Mouse (Mus musculus): Measurements from ENCODE around the gene Man1a. TPM values are rescaled to one million over a fixed set of nuclear protein-coding genes. Genes with fewer than 3 reads are reported as not detected.

The Man1a gene
- polyA plus RNA-seq, 1 experiment = 3.0 TPM

DNA sequence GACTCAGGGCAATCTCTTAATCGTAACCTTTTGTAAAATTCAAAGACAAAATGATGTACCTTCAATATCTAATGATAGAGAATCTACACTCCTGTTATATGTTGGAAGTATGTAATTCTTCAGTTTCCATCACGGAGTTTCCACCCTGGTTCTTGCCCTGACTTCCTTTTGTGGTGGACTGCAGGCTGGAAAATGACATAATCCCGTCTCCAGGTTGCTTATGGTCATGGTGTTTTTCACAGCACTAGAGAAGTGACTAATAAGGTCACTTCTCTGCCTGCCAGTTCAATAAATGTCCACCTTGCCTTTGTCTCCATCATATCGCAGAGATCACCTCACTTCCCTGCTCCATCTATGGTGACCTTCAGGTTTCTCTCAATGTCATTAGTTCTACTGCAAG, 22.2 kb downstream of the Man1a start:
- Histone ChIP-seq H3K36me3 (ENCODE audit: control insufficient read depth, insufficient read depth) (no peaks in the 10 kb centered on the region), H3ac (ENCODE audit: control insufficient read depth, insufficient read length) (no peak overlapping the region), H3K27me3 (ENCODE audit: control insufficient read depth, insufficient read depth, insufficient read length) (no peaks in the 10 kb centered on the region), H3K4me2 (ENCODE audit: low read depth) (no peak overlapping the region), H3K79me2 (ENCODE audit: control insufficient read depth, insufficient read depth) (no peaks in the 10 kb centered on the region), H3K4me3 (no peak overlapping the region)
- TF ChIP-seq E2F4 (IDR thresholded peaks at IDR 0.05; ENCODE audit: insufficient read depth) (no peak), CEBPB (IDR thresholded peaks at IDR 0.05; ENCODE audit: insufficient read depth, poor library complexity, severe bottlenecking) (no peak), REST (IDR thresholded peaks at IDR 0.05; ENCODE audit: insufficient read depth, insufficient read length) (no peak), TCF3 (IDR thresholded peaks at IDR 0.05; ENCODE audit: insufficient read length, low read depth) (no peak), MYOD1 (IDR thresholded peaks at IDR 0.05; ENCODE audit: control insufficient read depth in 1 of 3, insufficient read length in 2 of 3, low read depth in 2 of 3) (no peak), POLR2A (IDR thresholded peaks at IDR 0.05; ENCODE audit: insufficient read length, low read depth) (no peak), USF1 (IDR thresholded peaks at IDR 0.05; ENCODE audit: low read depth) (no peak), MAX (IDR thresholded peaks at IDR 0.05; ENCODE audit: low read depth) (no peak)

DNA sequence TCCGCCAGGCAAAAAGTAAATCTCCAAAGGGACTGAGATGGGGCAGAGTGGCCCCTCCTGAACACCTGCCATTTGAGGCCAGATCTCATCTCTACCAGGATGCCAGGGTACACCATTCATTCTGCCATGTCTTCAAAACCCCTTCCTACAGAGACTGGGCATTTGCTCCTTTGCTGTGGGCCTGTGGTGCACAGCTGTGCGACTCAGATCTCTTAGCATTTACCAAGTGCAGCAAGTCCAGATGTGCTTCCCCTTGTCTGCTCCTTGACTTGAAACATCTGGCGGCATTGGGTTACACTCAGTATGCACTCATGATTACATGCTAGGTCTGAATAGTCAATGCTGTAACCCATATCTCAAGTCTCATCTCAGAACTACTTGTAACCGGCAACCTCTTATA, 28.5 kb downstream of the Man1a start:
- TF ChIP-seq REST (IDR thresholded peaks at IDR 0.05; ENCODE audit: insufficient read depth, insufficient read length) = no peak
- TF ChIP-seq USF1 (IDR thresholded peaks at IDR 0.05; ENCODE audit: low read depth) = no peak
- no peak for TF ChIP-seq POLR2A (IDR thresholded peaks at IDR 0.05; ENCODE audit: insufficient read length, low read depth)
- TF ChIP-seq SRF (IDR thresholded peaks at IDR 0.05; ENCODE audit: control insufficient read depth, insufficient read length, low read depth) = no peak
- TF ChIP-seq CEBPB (IDR thresholded peaks at IDR 0.05; ENCODE audit: insufficient read depth, poor library complexity, severe bottlenecking) = no peak
- TF ChIP-seq TCF12 (IDR thresholded peaks at IDR 0.05; ENCODE audit: insufficient read depth, poor library complexity, severe bottlenecking) = no peak
- no peak for TF ChIP-seq MYOG (IDR thresholded peaks at IDR 0.05; ENCODE audit: control insufficient read depth in 1 of 3, insufficient read depth in 1 of 3, insufficient read length in 2 of 3, low read depth in 2 of 3)
- TF ChIP-seq TCF3 (IDR thresholded peaks at IDR 0.05; ENCODE audit: insufficient read length, low read depth) = no peak
- no peak for TF ChIP-seq E2F4 (IDR thresholded peaks at IDR 0.05; ENCODE audit: insufficient read depth)
- no peak for TF ChIP-seq MAX (IDR thresholded peaks at IDR 0.05; ENCODE audit: low read depth)
- no peak for TF ChIP-seq MYOD1 (IDR thresholded peaks at IDR 0.05; ENCODE audit: control insufficient read depth in 1 of 3, insufficient read length in 2 of 3, low read depth in 2 of 3)
- TF ChIP-seq POLR2AphosphoS2 (IDR thresholded peaks at IDR 0.05; ENCODE audit: insufficient read length, low read depth) = no peak
- H3K4me2 ChIP-seq (ENCODE audit: low read depth) = no peak overlapping the region
- no peaks in the 10 kb centered on the region for H3K27me3 ChIP-seq (ENCODE audit: control insufficient read depth, insufficient read depth, insufficient read length)
- no peak overlapping the region for H3ac ChIP-seq (ENCODE audit: control insufficient read depth, insufficient read length)
- no peaks in the 10 kb centered on the region for H3K79me2 ChIP-seq (ENCODE audit: control insufficient read depth, insufficient read depth)
- H3K4me3 ChIP-seq = no peak overlapping the region
- no peaks in the 10 kb centered on the region for H3K36me3 ChIP-seq (ENCODE audit: control insufficient read depth, insufficient read depth)

GRCm38 (mm10) chr10:54043358-54043757, 33.1 kb downstream of the Man1a start:
- Histone ChIP-seq H3K4me3 (no peak overlapping the region), H3K36me3 (ENCODE audit: control insufficient read depth, insufficient read depth) (no peaks in the 10 kb centered on the region), H3K27me3 (ENCODE audit: control insufficient read depth, insufficient read depth, insufficient read length) (no peaks in the 10 kb centered on the region), H3ac (ENCODE audit: control insufficient read depth, insufficient read length) (no peak overlapping the region), H3K79me2 (ENCODE audit: control insufficient read depth, insufficient read depth) (no peaks in the 10 kb centered on the region), H3K4me2 (ENCODE audit: low read depth) (no peak overlapping the region)
- TF ChIP-seq SRF (IDR thresholded peaks at IDR 0.05; ENCODE audit: control insufficient read depth, insufficient read length, low read depth) (no peak), TCF12 (IDR thresholded peaks at IDR 0.05; ENCODE audit: insufficient read depth, poor library complexity, severe bottlenecking) (no peak), TCF3 (IDR thresholded peaks at IDR 0.05; ENCODE audit: insufficient read length, low read depth) (no peak), MAX (IDR thresholded peaks at IDR 0.05; ENCODE audit: low read depth) (no peak), POLR2AphosphoS2 (IDR thresholded peaks at IDR 0.05; ENCODE audit: insufficient read length, low read depth) (no peak), POLR2A (IDR thresholded peaks at IDR 0.05; ENCODE audit: insufficient read length, low read depth) (no peak), MYOD1 (IDR thresholded peaks at IDR 0.05; ENCODE audit: control insufficient read depth in 1 of 3, insufficient read length in 2 of 3, low read depth in 2 of 3) (no peak), CEBPB (IDR thresholded peaks at IDR 0.05; ENCODE audit: insufficient read depth, poor library complexity, severe bottlenecking) (no peak), REST (IDR thresholded peaks at IDR 0.05; ENCODE audit: insufficient read depth, insufficient read length) (no peak), E2F4 (IDR thresholded peaks at IDR 0.05; ENCODE audit: insufficient read depth) (no peak), MYOG (IDR thresholded peaks at IDR 0.05; ENCODE audit: control insufficient read depth in 1 of 3, insufficient read depth in 1 of 3, insufficient read length in 2 of 3, low read depth in 2 of 3) (no peak), USF1 (IDR thresholded peaks at IDR 0.05; ENCODE audit: low read depth) (no peak)

DNA sequence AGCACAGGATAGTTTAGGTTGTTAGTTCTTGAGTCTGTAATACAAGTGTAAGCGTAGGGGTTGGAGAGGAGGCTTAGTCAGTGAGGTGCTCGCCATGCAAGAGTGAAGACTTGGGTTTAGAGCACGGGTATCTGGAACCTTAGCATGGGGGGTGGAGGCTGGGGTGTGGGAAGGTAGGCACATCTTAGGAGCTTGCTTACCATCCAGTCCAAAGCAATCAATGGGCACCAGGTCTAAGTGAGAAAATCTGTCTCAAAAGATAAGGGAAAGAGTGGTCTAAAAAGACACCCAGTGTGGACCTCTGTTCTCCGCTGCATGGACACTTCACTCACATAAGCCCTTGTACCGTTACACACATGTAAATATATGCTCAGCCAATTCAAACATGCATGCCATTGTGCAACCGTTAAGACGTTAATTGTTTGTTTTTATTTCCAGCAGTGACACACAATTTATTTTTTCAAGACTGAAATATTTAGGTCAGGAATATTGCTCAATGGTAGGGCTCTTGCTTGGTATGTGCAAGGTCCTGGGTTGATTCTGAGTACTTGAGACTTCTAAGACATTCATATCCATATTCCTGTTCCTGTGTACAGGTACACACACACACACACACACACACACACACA, 34.1 kb downstream of the Man1a start:
- Histone ChIP-seq H3K79me2 (ENCODE audit: control insufficient read depth, insufficient read depth) (no peaks in the 10 kb centered on the region), H3K4me3 (no peak overlapping the region), H3ac (ENCODE audit: control insufficient read depth, insufficient read length) (no peak overlapping the region), H3K27me3 (ENCODE audit: control insufficient read depth, insufficient read depth, insufficient read length) (no peaks in the 10 kb centered on the region), H3K36me3 (ENCODE audit: control insufficient read depth, insufficient read depth) (no peaks in the 10 kb centered on the region), H3K4me2 (ENCODE audit: low read depth) (no peak overlapping the region)
- TF ChIP-seq TCF12 (IDR thresholded peaks at IDR 0.05; ENCODE audit: insufficient read depth, poor library complexity, severe bottlenecking) (no peak), MAX (IDR thresholded peaks at IDR 0.05; ENCODE audit: low read depth) (no peak), REST (IDR thresholded peaks at IDR 0.05; ENCODE audit: insufficient read depth, insufficient read length) (no peak), TCF3 (IDR thresholded peaks at IDR 0.05; ENCODE audit: insufficient read length, low read depth) (no peak), MYOG (IDR thresholded peaks at IDR 0.05; ENCODE audit: control insufficient read depth in 1 of 3, insufficient read depth in 1 of 3, insufficient read length in 2 of 3, low read depth in 2 of 3) (no peak), USF1 (IDR thresholded peaks at IDR 0.05; ENCODE audit: low read depth) (no peak), E2F4 (IDR thresholded peaks at IDR 0.05; ENCODE audit: insufficient read depth) (no peak)
